Mouse (Mus musculus) erythroblast, embryonic 14.5 days (primary cell): ENCODE results near the gene Golgb1.

ENCODE experiments used
- GATA1 ChIP-seq: IDR thresholded peaks from 2 replicates; pipeline ENCODE4 v1.6.1; 2012; ENCODE audit warnings: low read length, inconsistent platforms, mixed read lengths
- TAL1 ChIP-seq: IDR thresholded peaks from 3 replicates; pipeline ENCODE4 v1.6.1; 2012; ENCODE audit warnings: low read length, inconsistent platforms, mixed read lengths

DNA sequence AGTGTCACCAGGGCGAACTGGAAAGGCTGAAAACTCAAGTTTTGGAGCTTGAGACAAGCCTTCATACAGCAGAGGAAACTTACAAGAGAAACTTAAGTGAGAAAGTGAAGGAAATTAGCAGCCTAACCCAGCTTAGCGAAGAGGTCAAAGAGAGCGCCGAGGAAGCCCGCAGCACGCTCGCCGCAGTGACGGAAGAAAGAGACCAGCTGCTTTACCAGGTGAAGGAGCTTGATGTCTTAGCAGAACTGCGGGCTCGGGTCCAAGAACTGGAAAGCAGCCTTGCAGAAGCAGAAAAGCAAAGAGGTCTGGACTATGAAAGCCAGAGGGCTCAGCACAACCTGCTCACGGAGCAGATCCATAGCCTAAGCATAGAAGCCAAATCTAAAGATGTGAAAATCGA, 37.4 kb downstream of the Golgb1 start:
- no peak for TF ChIP-seq GATA1
- no peak for TF ChIP-seq TAL1
